Mouse (Mus musculus) urinary bladder, postnatal 36 days (tissue): ENCODE data around the gene Dnajc5.

Experiments
- DNase-seq, 2 experiments: peaks; one replicate each; pipeline ENCODE4 v3.0.0; 2022; ENCODE audit warnings: low spot score in 2 of 2, mixed read lengths in 1 of 2

Gene Dnajc5

DNA sequence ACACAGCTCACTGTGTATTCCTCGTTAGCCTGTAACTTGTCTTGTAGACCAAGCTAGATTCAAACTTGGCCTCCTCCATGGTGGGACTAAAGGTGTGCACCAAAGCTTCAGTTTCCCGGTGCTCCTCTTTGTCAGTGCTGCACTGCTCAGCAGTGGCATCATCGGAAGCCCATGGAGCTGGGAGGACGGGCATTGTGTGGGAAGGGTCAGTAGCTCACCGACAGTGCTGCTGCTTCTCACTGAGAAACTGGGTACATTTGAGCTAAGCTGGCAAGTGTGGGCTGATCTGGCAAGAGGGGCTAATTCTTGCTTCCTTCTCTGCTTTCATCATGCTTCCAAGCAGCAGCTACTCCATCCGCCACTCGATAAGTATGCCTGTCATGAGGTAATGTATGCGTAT lies 9.1 kb upstream of the Dnajc5 start:
- DNase-seq, result no peak

DNA sequence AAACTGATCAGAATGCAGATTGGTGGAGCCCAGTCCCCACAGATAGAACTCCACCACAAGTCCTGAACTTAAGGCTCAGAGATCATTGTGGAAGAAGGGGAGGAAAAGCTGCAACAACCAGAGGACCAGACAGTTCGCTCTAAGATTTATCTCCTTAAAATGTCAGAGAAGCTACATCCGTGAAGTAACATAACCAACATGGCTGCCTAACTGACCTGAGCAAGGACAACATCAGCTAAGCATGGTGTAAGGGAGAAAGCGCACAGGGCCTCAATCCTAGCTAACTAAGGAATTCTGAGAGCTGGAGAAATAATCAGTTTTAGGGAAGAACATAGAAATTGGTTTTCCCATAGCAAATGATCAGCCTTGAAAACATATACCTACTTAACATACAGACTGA lies 1.1 kb upstream of the Dnajc5 start:
- DNase-seq, result no peak

DNA sequence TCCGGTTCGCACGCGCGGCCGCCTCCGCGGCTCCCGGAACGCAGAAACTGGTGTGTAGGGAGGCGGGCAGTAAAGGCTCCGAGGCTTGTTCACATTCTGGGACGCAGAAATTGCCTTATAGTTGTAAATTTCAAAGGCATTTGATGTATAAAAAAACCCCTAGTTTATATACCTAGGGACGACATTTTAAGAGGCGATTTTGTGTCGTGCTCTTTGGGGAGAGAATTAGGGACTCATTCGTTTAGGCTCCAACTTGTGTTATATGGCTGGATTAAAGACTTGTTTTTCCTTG lies 597 bp downstream of the Dnajc5 start:
- DNase-seq, result no peak

- DNase-seq, result no peak
Measured at GRCm38 (mm10) chr2:181521491-181521890, 1.2 kb downstream of the Dnajc5 start.

DNA sequence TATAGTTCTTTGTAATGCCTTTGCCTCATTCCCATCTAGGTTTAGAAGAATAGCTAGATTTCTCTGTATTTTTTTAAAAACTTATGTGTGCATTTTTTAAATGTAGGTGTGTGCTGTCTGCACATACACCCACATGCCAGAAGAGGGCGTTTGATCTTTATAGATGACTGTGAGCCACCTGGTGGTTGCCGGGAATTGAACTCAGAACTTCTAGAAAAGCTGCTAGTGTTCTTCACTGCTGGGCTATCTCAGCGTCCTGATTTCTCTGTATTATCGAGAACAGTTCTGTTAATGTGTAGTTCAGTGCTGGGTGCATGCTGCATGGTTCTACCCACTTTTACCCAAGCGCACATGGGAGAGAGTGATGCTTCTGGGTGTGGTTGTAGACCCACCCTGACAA lies 2.5 kb downstream of the Dnajc5 start:
- DNase-seq, result peak in 1 of 2 experiments; percentile 9

DNA sequence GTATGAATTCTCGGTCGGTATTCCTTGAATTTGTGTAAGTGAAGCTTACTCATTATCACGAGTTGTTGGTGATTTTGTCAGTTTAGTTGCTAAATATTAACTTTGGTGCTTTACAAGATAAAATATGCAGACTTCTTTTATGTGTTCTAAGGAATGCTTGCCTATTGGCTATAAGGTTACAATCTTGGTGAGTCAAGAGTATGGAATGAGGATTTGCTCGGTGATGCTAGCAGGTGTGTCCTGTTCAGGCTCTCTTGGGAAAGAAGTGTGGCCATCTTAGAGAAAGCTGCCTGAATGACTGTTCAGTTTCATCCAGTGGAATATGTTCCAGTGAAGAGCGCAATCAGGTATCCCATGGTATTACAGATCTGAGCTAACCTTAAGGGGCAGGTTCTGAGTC lies 5.2 kb downstream of the Dnajc5 start:
- no peak for DNase-seq

- DNase-seq, result no peak
Measured at GRCm38 (mm10) chr2:181529076-181529475, 8.8 kb downstream of the Dnajc5 start.

DNA sequence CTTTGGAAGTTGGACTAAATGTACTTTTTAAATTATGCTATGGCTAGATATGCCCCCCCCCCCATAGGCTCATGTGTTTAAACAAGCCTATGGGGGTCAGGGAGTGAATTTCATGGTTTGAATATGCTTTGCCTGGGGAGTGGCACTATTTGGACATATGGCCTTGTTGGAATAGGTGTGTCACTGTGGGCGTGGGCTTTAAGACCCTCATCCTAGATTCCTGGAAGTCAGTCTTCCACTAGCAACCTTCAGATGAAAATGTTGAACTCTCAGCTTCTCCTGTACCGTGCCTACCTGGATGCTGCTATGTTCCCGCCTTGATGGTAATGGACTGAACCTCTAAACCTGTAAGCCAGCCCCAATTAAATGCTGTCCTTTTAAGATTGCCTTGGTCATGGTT lies 12.3 kb downstream of the Dnajc5 start:
- DNase-seq, result no peak

DNA sequence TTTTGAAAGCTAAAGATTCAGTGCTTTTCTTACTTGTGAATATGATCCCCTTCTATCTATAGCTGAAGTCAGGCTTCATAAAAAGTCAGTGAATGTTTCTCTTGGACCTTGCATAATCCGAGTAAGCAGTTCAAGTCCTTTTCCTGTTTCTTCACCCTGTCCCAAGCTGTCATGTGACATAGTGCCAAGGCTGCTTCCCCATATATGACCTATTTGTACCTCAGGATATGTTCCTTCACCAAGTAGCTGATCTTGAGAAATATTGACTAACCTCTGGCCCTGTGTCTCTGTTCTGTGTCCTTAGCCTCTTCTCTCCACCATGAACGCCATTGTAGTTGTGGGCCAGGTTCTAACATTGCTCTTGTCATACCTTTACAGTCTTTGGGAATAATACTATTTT lies 16.1 kb downstream of the Dnajc5 start:
- DNase-seq, result no peak

- peak in 1 of 2 experiments; percentile 9 for DNase-seq
Measured at GRCm38 (mm10) chr2:181537444-181538047, 17.3 kb downstream of the Dnajc5 start.

DNA sequence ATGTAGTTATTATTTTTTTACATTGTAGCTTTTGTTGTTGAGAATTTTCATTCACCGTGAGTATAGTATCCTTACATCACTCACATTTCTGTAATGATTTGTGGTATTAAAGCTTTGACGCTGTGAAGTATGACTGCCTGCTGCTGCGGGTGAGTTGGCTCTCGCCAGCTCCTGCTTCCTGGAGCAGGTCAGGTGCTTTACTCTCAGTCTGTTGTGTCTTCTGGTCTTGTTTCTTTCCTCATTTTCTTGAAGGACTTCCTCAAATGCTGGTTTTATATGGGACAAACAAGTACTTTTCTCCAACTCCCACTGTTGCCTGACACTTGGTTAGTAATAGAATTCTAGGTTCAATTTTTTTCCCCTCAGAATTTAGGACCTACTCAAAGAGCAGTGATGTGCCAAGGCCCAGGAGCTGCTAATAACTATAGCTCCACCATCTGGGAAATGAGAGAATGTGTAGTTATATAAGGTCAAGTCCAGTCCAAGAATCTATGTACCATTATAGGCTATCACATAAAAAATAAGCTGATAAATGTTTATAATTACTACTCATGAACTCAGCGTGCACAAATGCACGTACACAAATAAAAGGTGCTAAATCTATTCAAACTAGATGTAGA lies 21.6 kb downstream of the Dnajc5 start:
- no peak for DNase-seq

- no peak for DNase-seq
Measured at GRCm38 (mm10) chr2:181546142-181546541, 25.9 kb downstream of the Dnajc5 start.

- DNase-seq, result no peak
Measured at GRCm38 (mm10) chr2:181548227-181548626, 27.9 kb downstream of the Dnajc5 start.

DNA sequence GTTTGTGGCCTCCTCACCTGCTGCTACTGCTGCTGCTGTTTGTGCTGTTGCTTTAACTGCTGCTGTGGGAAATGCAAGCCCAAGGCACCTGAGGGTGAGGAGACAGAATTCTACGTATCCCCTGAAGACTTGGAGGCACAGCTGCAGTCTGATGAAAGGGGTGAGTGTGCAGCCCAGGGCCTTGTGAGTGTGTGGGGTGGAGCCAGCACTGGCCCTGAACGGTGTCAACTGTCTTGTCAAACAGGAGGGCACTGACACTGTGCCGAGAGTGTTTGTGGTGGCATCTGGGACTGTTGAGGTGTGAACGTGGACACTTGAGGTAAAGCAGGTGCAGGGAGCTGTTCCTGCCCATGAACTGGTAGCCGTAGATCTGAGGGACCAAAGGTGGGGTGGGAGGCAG lies 28.4 kb downstream of the Dnajc5 start:
- DNase-seq, result no peak

GRCm38 (mm10) chr2:181550233-181550632 lies 29.9 kb downstream of the Dnajc5 start:
- no peak for DNase-seq

DNA sequence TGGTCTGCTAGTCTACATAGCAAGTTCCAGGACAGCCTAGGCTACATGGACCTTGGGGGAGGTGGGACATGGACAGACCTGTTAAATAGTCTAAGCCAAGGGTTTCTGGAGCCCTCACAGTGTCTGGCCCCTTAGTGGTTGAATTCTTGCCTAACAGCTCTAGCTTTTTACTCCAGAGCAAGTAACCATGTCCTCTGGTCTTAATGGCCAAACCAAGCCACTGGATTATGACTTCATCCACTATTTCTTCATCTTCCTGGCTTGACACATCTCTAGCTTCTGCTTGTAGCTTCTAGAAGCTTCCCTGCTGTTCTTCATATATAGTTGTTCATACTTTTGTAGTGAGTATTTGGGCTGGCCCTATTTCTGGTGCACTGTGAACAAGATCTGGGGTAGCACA lies 33.5 kb downstream of the Dnajc5 start:
- no peak for DNase-seq

DNA sequence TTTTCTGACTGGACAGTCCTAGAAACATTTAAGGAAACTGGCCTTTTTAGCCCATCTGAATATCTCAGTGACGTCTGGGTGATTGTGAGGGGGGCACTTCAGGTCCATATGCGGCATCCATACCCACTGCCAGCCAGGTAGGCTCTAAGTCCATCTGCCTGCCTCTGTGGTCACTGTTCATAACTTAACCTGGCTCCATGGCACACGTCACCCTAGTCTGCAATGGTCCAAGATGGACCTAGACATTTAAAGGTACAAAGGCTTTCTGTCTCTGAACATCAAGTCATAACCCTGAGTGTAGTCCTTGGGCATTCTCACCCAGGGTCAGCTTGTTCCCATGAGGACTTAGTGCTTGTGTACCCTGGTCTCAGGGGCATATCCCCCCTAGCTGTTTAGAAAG lies 47.1 kb downstream of the Dnajc5 start:
- DNase-seq, result no peak

- DNase-seq, result no peak
Measured at GRCm38 (mm10) chr2:181568272-181569008, 48.2 kb downstream of the Dnajc5 start.

- DNase-seq, result no peak
Measured at GRCm38 (mm10) chr2:181569856-181570255, 49.6 kb downstream of the Dnajc5 start.

DNA sequence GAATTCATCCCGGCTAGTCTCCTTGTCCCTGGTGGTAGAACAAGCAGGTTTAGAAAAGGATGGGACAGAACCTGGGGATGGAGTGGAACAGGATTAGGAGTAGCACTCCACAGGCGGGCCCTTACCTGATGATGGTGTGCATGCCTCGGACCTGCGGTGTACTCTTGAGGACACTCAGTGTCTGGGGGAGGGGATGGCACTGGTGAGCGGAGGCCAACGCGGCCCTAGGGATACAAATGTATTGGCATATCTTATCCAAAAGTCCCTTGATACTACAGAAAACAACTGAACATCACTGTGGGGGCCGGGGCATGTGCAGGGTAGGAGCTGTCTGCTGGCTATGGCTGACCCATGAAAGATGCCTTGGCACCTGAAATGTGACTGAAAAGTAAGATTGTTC lies 50.1 kb downstream of the Dnajc5 start:
- DNase-seq, result no peak

DNA sequence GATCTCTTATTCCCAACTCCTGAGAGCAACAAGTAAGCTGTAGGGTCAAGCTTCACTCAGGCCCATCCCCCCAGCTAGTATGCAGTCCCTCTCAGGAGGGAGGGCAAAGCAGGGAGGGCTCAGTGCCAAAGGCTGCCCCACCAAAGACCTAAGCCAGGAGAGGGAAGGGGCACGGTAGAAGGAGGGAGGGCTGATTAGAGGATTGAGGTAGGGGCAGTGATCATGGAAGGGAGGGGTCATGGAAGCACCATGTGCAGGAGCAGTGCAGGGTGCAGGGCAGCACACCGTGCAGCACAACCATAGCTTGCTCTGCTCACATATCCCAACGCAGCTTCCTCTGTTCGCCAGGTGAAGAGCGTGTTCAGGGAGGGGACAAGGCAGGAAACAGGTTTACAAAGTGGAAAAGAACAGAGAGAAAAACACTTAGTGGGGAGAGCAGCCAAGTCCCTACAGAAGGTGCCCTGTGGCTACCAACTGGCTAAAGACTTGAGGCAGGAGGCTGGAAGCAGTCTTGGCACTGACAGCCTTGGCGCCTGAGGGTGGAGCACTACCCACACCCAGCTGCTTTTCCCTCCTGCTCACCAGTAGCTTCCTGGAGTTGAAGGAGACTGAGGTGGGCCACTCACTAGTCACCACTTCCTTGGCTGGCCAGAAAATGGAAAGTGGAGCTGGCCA lies 50.8 kb downstream of the Dnajc5 start:
- DNase-seq, result no peak

DNA sequence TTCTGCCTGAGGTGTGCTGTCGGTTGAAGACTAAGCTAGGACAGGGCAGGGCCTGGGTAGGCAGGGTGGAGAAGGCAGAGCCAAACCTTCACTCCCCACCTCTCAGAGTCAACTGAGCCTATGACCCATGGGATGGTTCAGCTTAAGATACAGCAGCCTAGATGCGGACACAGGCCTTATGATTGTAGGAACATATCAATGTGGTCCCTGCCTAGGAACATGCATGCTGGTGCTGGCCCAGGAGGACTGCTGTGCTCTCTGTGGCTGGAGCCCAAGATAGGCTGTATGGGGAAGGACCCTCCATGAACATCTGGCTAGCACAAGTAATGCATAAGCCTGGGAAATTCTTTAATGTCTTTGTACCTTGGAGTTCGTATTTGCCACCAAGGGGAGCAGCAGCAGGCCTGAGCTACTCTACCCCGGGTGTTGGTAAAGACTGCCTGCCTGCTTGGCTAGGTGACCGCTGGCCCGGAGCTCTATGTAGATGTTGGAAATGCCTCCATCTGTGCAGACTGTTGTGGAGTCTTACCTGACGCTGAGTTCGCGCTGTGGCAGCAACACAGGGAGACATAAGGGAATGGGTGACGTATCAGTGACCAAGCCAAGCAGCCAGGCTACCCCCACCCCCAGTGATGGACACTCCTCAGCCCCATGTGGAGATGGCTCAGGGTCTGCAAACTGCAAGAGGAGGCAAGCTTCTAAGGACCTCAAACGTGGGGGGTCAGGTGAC lies 51.8 kb downstream of the Dnajc5 start:
- no peak for DNase-seq
